15 mouse cellular contexts compared by ENCODE assay signal in the genomic region with DNA sequence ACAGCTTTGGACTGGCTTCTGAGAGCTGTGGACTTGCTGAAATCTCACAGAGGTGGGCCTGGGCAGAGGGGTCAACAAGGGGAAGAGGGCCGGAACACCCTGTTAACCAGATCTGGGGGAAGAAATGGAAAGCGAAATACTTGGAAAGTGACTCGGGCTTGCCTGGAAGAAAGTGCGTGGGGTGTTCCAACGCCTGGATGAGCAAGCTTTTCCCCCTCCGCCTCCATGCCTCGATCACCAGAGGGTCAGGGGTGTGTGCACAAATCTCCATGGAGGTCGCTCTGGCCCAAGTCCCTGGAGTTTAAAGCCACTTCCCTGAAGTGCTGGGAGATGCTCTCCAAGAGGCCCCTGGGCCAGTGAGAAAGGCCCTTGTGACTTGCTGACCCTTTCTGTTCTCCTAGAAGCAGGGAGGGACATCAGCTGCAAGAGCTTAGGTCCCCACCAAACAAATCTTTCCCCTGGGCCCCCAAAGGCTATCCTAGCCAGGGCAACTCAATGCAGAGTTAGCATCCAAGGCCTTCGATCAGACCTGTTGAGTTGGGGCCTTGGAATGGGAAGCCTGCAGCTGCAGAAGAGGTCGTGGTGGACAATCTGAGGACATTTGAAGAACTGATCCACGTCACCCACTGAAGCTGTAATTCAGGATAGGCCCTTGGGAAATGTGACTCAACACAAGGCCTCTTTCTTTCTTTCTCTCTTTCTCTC.
"Had no signal": no experiment of that assay in that cellular context is flagged by ENCODE, and none has a peak within 500 bp of the region (broad histone marks: within the 10 kb centered on the region; RNA-seq: fewer than 3 reads in every experiment).

No protein-coding gene starts in this region.

- H3K27me3 ChIP-seq: intestine, embryonic 15.5 days; neural tube, embryonic 15.5 days had no signal

- H3K27ac ChIP-seq: intestine, embryonic 15.5 days; midbrain, embryonic 10.5 days; neural tube, embryonic 15.5 days had no signal

- H3K4me3 ChIP-seq: intestine, embryonic 15.5 days; midbrain, embryonic 10.5 days; myocyte; neural tube, embryonic 15.5 days had no signal

- ATAC-seq: intestine, embryonic 15.5 days had no signal

- H3K36me3 ChIP-seq: intestine, embryonic 15.5 days; midbrain, embryonic 10.5 days; neural tube, embryonic 15.5 days had no signal

- H3K4me2 ChIP-seq: intestine, embryonic 15.5 days; liver, embryonic 11.5 days; lung, embryonic 14.5 days; neural tube, embryonic 15.5 days had no signal

- H3K9ac ChIP-seq: intestine, embryonic 15.5 days; lung, embryonic 14.5 days; neural tube, embryonic 15.5 days had no signal

- DNase-seq: kidney, adult 8-10 months; kidney, postnatal 10 days; left cerebral cortex, postnatal 4 days; lung, embryonic 14.5 days; lung, postnatal 14 days; midbrain, embryonic 14.5 days; right cerebral cortex, adult 18-20 months; right cerebral cortex, postnatal 25 days; spleen, adult 18-20 months; thymus, postnatal 36 days had no signal

- H3K9me3 ChIP-seq: intestine, embryonic 15.5 days; midbrain, embryonic 10.5 days; neural tube, embryonic 15.5 days had no signal

- H3K4me1 ChIP-seq: intestine, embryonic 15.5 days had no signal
